Mouse (Mus musculus) neural tube, embryonic 15.5 days (tissue): ENCODE measurements around the gene Ctf1. TPM values are rescaled to one million over a fixed set of nuclear protein-coding genes. Genes with fewer than 3 reads are reported as not detected.
"Not testable (repeated sequence)": the region's sequence is repeated elsewhere in the genome, so short reads cannot be mapped to it uniquely, and the experiment has no call there.

Experiments used
- ATAC-seq: fragments of 200-750 bp; cut with Nextera tagmentation; 2 replicates; pipeline ENCODE4 v1.8.0; 2017; ENCODE audit warnings: mild to moderate bottlenecking, moderate TSS enrichment, moderate library complexity; ENCODE audit not compliant: low FRiP score
- H3K27ac ChIP-seq: fragments of 300-500 bp; sonication (generic); replicated peaks from 2 replicates; pipeline ENCODE4 v1.5.1; 2015; ENCODE audit warnings: mild to moderate bottlenecking, inconsistent platforms
- H3K27me3 ChIP-seq: fragments of 300-500 bp; sonication (generic); replicated peaks from 2 replicates; pipeline ENCODE4 v1.6.1; 2015; ENCODE audit warnings: inconsistent platforms
- H3K36me3 ChIP-seq: fragments of 300-500 bp; sonication (generic); 2 replicates; pipeline ENCODE4 v1.6.1; 2015; ENCODE audit warnings: inconsistent platforms
- H3K4me1 ChIP-seq: fragments of 300-500 bp; sonication (generic); 2 replicates; pipeline ENCODE4 v1.6.1; 2015; ENCODE audit warnings: inconsistent platforms
- H3K4me2 ChIP-seq: fragments of 300-500 bp; sonication (generic); 2 replicates; pipeline ENCODE4 v1.6.1; 2015; ENCODE audit warnings: inconsistent platforms, mild to moderate bottlenecking, moderate library complexity
- H3K4me3 ChIP-seq: fragments of 300-500 bp; sonication (generic); replicated peaks from 2 replicates; pipeline ENCODE4 v1.5.1; 2015; ENCODE audit warnings: mild to moderate bottlenecking, inconsistent platforms
- H3K9ac ChIP-seq: fragments of 300-500 bp; sonication (generic); replicated peaks from 2 replicates; pipeline ENCODE4 v1.6.1; 2015; ENCODE audit warnings: mild to moderate bottlenecking, inconsistent platforms
- H3K9me3 ChIP-seq: fragments of 300-500 bp; sonication (generic); replicated peaks from 2 replicates; pipeline ENCODE4 v1.6.1; 2016; ENCODE audit warnings: inconsistent platforms
- WGBS: fragments of 180-500 bp; shearing (Covaris S2); methylation state at CpG from one replicate; pipeline ENCODE4 v1.1.7; 2015; ENCODE audit warnings: mixed read lengths; 5-methylcytosine and 5-hydroxymethylcytosine counted together
- polyA plus RNA-seq: library from polyadenylated mRNA; unstranded; fragments of >200 nt; fragmentation: Nextera tagmentation; extraction: Ambion mirVana; gene quantifications from 2 replicates; pipeline ENCODE4 v1.2.1, GENCODE M21; 2015

Ctf1 gene
- polyA plus RNA-seq, 1 experiment from 2014 or later = 3.6 TPM

- Histone ChIP-seq H3K27ac (no peak overlapping the region), H3K36me3 (no peaks in the 10 kb centered on the region), H3K4me3 (no peak overlapping the region), H3K4me1 (peaks cover 25% of the 10 kb centered on the region), H3K27me3 (no peaks in the 10 kb centered on the region; the same call in 1 of the 2 replicates), H3K4me2 (no peak overlapping the region), H3K9me3 (no peaks in the 10 kb centered on the region), H3K9ac (no peak overlapping the region)
- no peak for ATAC-seq
- 85% methylated on average over 4 of the region's 4 CpGs for WGBS
These were observed 2.3 kb downstream of the Ctf1 start for GRCm38 (mm10) chr7:127714816-127715215.

- Histone ChIP-seq H3K9ac (peak overlapping the region; percentile 49), H3K4me2 (peak overlapping the region; percentile 75), H3K36me3 (no peaks in the 10 kb centered on the region), H3K27ac (no peak overlapping the region), H3K4me3 (peak overlapping the region; percentile 42), H3K9me3 (no peaks in the 10 kb centered on the region), H3K4me1 (peaks cover 24% of the 10 kb centered on the region), H3K27me3 (no peaks in the 10 kb centered on the region; the same call in 1 of the 2 replicates)
- under 1% methylated on average over 41 of the region's 41 CpGs for WGBS
- ATAC-seq = peak; percentile 39; the same call in 1 of the 2 replicates
These were observed 4.5 kb downstream of the Ctf1 start for GRCm38 (mm10) chr7:127716992-127717391.

GRCm38 (mm10) chr7:127718339-127718738, 5.8 kb downstream of the Ctf1 start:
- Histone ChIP-seq H3K4me3 (no peak overlapping the region), H3K27me3 (no peaks in the 10 kb centered on the region; the same call in 1 of the 2 replicates), H3K27ac (no peak overlapping the region), H3K9me3 (no peaks in the 10 kb centered on the region), H3K4me1 (peaks cover 11% of the 10 kb centered on the region), H3K4me2 (no peak overlapping the region), H3K36me3 (no peaks in the 10 kb centered on the region), H3K9ac (no peak overlapping the region)
- no peak for ATAC-seq
- WGBS = 89% methylated on average over 6 of the region's 6 CpGs

GRCm38 (mm10) chr7:127719258-127719657, 6.7 kb downstream of the Ctf1 start:
- no peak for ATAC-seq
- Histone ChIP-seq H3K9me3 (no peaks in the 10 kb centered on the region), H3K36me3 (no peaks in the 10 kb centered on the region), H3K9ac (no peak overlapping the region), H3K4me3 (no peak overlapping the region), H3K4me2 (no peak overlapping the region), H3K27ac (no peak overlapping the region), H3K4me1 (peaks cover 11% of the 10 kb centered on the region), H3K27me3 (no peaks in the 10 kb centered on the region; the same call in 1 of the 2 replicates)
- 90% methylated on average over 6 of the region's 6 CpGs for WGBS

GRCm38 (mm10) chr7:127725490-127725889, 13.0 kb downstream of the Ctf1 start:
- no peak overlapping the region for H3K9ac ChIP-seq
- H3K9me3 ChIP-seq = no peaks in the 10 kb centered on the region
- H3K27me3 ChIP-seq = no peaks in the 10 kb centered on the region
- WGBS = 63% methylated on average over 2 of the region's 2 CpGs
- no peaks in the 10 kb centered on the region for H3K36me3 ChIP-seq
- no peak overlapping the region for H3K4me3 ChIP-seq
- H3K4me1 ChIP-seq = no peaks in the 10 kb centered on the region
- no peak overlapping the region for H3K4me2 ChIP-seq
- no peak overlapping the region for H3K27ac ChIP-seq
- ATAC-seq = no peak

- Histone ChIP-seq H3K27ac (no peak overlapping the region), H3K4me1 (no peaks in the 10 kb centered on the region), H3K27me3 (no peaks in the 10 kb centered on the region)
These were observed 13.4 kb downstream of the Ctf1 start for GRCm38 (mm10) chr7:127725924-127726323.

GRCm38 (mm10) chr7:127727898-127728297, 15.4 kb downstream of the Ctf1 start:
- Histone ChIP-seq H3K9ac (no peak overlapping the region), H3K4me2 (no peak overlapping the region), H3K9me3 (no peaks in the 10 kb centered on the region), H3K4me1 (no peaks in the 10 kb centered on the region), H3K27me3 (no peaks in the 10 kb centered on the region), H3K4me3 (no peak overlapping the region), H3K36me3 (no peaks in the 10 kb centered on the region), H3K27ac (no peak overlapping the region)
- ATAC-seq = no peak
- WGBS = 91% methylated on average over 7 of the region's 7 CpGs

More at GRCm38 (mm10) chr7:127725924-127726323, 13.4 kb downstream of the Ctf1 start:
- Histone ChIP-seq H3K4me3 (no peak overlapping the region), H3K9ac (no peak overlapping the region), H3K36me3 (no peaks in the 10 kb centered on the region), H3K4me2 (no peak overlapping the region), H3K9me3 (no peaks in the 10 kb centered on the region)
- WGBS = 70% methylated on average over 6 of the region's 6 CpGs
- no peak for ATAC-seq

- no peak overlapping the region for H3K9ac ChIP-seq
- 71% methylated on average over 4 of the region's 4 CpGs for WGBS
- no peaks in the 10 kb centered on the region for H3K9me3 ChIP-seq
- H3K27me3 ChIP-seq = no peaks in the 10 kb centered on the region
- no peaks in the 10 kb centered on the region for H3K4me1 ChIP-seq
- no peak for ATAC-seq
- no peak overlapping the region for H3K4me2 ChIP-seq
- no peak overlapping the region for H3K4me3 ChIP-seq
- H3K36me3 ChIP-seq = no peaks in the 10 kb centered on the region
- no peak overlapping the region for H3K27ac ChIP-seq
These were observed 17.6 kb downstream of the Ctf1 start for GRCm38 (mm10) chr7:127730170-127730569.

- not testable (repeated sequence) for H3K9me3 ChIP-seq, H3K36me3 ChIP-seq, ATAC-seq, H3K27ac ChIP-seq, H3K27me3 ChIP-seq, H3K4me3 ChIP-seq, H3K4me2 ChIP-seq, H3K4me1 ChIP-seq, H3K9ac ChIP-seq
- WGBS = no CpG with 5 or more reads among the region's 5 CpGs
These were observed 19.5 kb downstream of the Ctf1 start, which contains the start of gene Ctf2 for GRCm38 (mm10) chr7:127732066-127732465. Gene Ctf2 (minus strand): TSS chr7:127732166.

- no peak for ATAC-seq
- WGBS = 1% methylated on average over 26 of the region's 26 CpGs
- Histone ChIP-seq H3K4me3 (peak within 1 kb of the TSS; percentile 85), H3K9me3 (no peaks in the 10 kb centered on the region), H3K27ac (peak within 1 kb of the TSS; percentile 92), H3K9ac (peak within 1 kb of the TSS; percentile 54), H3K36me3 (peaks cover 16% of the 10 kb centered on the region), H3K4me2 (peak within 1 kb of the TSS; percentile 88), H3K4me1 (peaks cover 25% of the 10 kb centered on the region), H3K27me3 (no peaks in the 10 kb centered on the region)
These were observed 32.0 kb downstream of the Ctf1 start, which contains the start of gene Fbxl19 for GRCm38 (mm10) chr7:127744366-127745045. Gene Fbxl19 (plus strand): TSS chr7:127744543.

GRCm38 (mm10) chr7:127745251-127745651, 32.7 kb downstream of the Ctf1 start:
- Histone ChIP-seq H3K9me3 (no peaks in the 10 kb centered on the region), H3K4me3 (peak overlapping the region; percentile 85), H3K4me1 (peaks cover 25% of the 10 kb centered on the region), H3K36me3 (peaks cover 23% of the 10 kb centered on the region), H3K4me2 (peak overlapping the region; percentile 88), H3K27ac (peak overlapping the region; percentile 92), H3K27me3 (no peaks in the 10 kb centered on the region), H3K9ac (peak overlapping the region; percentile 54)
- 0% methylated on average over 19 of the region's 19 CpGs for WGBS
- peak; percentile 88 for ATAC-seq
